8 mouse cellular contexts compared by ENCODE assay signal in the genomic region with DNA sequence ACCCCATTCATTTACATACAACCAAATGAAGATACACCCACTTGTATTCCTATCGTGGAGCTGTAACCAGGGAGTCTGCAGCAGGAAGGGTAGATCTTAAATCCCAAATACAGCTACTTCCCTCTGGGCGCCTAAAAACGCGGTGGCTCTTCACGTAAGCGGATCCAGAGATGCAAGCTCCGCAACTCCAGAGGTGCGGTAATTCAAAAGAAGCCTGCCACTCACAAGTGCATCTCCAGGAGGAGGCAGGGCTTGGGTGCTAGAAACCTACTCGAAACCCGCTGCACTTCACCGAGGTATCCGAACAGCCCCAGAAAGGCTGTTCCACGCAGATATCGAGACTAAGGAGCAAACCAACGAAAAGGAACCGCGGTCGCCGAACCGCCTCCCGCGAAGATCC. TPM values are rescaled to one million over a fixed set of nuclear protein-coding genes. Genes with fewer than 3 reads are reported as not detected.
DNase-seq lines count a peak whose midpoint lies in the region; ATAC-seq and TF ChIP-seq lines count a peak whose summit lies in the region.

No protein-coding gene starts in this region.

- ATAC-seq in embryonic facial prominence, embryonic 11.5 days (replicated peaks; ENCODE audit: insufficient number of reproducible peaks, low FRiP score, low TSS enrichment, low read depth) = peak; percentile 72
- ATAC-seq in intestine, embryonic 16.5 days = peak; percentile 58
- ATAC-seq in neural tube, embryonic 13.5 days (ENCODE audit: low read depth) = peak; percentile 80

- no peak; the same call in 1 of the 2 replicates for TF ChIP-seq CTCF in left cerebral cortex, adult 2 months (IDR thresholded peaks at IDR 0.05)

- peak overlapping the region; percentile 99 for H3K27ac ChIP-seq in left cerebral cortex, adult 2 months
- H3K27ac ChIP-seq in embryonic facial prominence, embryonic 11.5 days (replicated peaks; ENCODE audit: low read depth, low read length) = no peak overlapping the region
- peak overlapping the region; percentile 43 for H3K27ac ChIP-seq in intestine, embryonic 16.5 days (ENCODE audit: low read length)
- peak overlapping the region; percentile 47 for H3K27ac ChIP-seq in neural tube, embryonic 13.5 days (replicated peaks)

- intact Hi-C loops in left cerebral cortex, adult 2 months (cut with DNase I) = loop anchor here (1.0 to 2.0 kb wide), 2 partner anchors 32 to 43 kb away; no protein-coding TSS in a partner anchor

- H3K9me3 ChIP-seq in embryonic facial prominence, embryonic 11.5 days (replicated peaks; ENCODE audit: control insufficient read depth, low read length) = no peaks in the 10 kb centered on the region
- no peaks in the 10 kb centered on the region for H3K9me3 ChIP-seq in intestine, embryonic 16.5 days (ENCODE audit: control insufficient read depth, low read length)
- no peaks in the 10 kb centered on the region for H3K9me3 ChIP-seq in neural tube, embryonic 13.5 days

- H3K4me3 ChIP-seq in left cerebral cortex, adult 2 months = peak overlapping the region; percentile 64
- H3K4me3 ChIP-seq in embryonic facial prominence, embryonic 11.5 days (ENCODE audit: low read depth, low read length) = peak overlapping the region; percentile 68
- H3K4me3 ChIP-seq in intestine, embryonic 16.5 days (ENCODE audit: low read length) = peak overlapping the region; percentile 73
- H3K4me3 ChIP-seq in neural tube, embryonic 13.5 days = peak overlapping the region; percentile 65

- peak overlapping the region; percentile 51 for H3K9ac ChIP-seq in embryonic facial prominence, embryonic 11.5 days (replicated peaks; ENCODE audit: low read length)
- H3K9ac ChIP-seq in intestine, embryonic 16.5 days (ENCODE audit: low read depth, low read length) = peak overlapping the region; percentile 67
- peak overlapping the region; percentile 72 for H3K9ac ChIP-seq in neural tube, embryonic 13.5 days

- WGBS in embryonic facial prominence, embryonic 11.5 days = 0% methylated on average over 22 of the region's 22 CpGs
- WGBS in intestine, embryonic 16.5 days = 0% methylated on average over 22 of the region's 22 CpGs
- under 1% methylated on average over 22 of the region's 22 CpGs for WGBS in neural tube, embryonic 13.5 days

- DNase-seq in left cerebral cortex, adult 2 months (ENCODE audit: extremely low spot score in 1 of 2, low spot score in 2 of 2) = no peak
- no peak for DNase-seq in left cerebral cortex, adult 11 months (ENCODE audit: low spot score)
- no peak for DNase-seq in embryonic facial prominence, embryonic 11.5 days (ENCODE audit: low spot score)
- DNase-seq in frontal cortex, postnatal 25 days (ENCODE audit: low spot score in 2 of 2) = no peak
- no peak for DNase-seq in cerebellum, adult 9-11 months
- no peak for DNase-seq in kidney, postnatal 14 days

- no peaks in the 10 kb centered on the region for H3K36me3 ChIP-seq in embryonic facial prominence, embryonic 11.5 days (replicated peaks; ENCODE audit: control insufficient read depth, insufficient read depth, low read depth, low read length)
- no peaks in the 10 kb centered on the region for H3K36me3 ChIP-seq in intestine, embryonic 16.5 days (ENCODE audit: control insufficient read depth, insufficient read depth, low read length)
- no peaks in the 10 kb centered on the region for H3K36me3 ChIP-seq in neural tube, embryonic 13.5 days

- no peaks in the 10 kb centered on the region for H3K4me1 ChIP-seq in embryonic facial prominence, embryonic 11.5 days (ENCODE audit: control insufficient read depth, insufficient read depth, low read length)
- no peaks in the 10 kb centered on the region; the same call in 1 of the 2 replicates for H3K4me1 ChIP-seq in intestine, embryonic 16.5 days (ENCODE audit: control insufficient read depth, insufficient read depth, low read length)
- H3K4me1 ChIP-seq in neural tube, embryonic 13.5 days (replicated peaks) = peaks cover 7% of the 10 kb centered on the region

- H3K4me2 ChIP-seq in embryonic facial prominence, embryonic 11.5 days (ENCODE audit: low read depth, low read length) = peak overlapping the region; percentile 67
- H3K4me2 ChIP-seq in intestine, embryonic 16.5 days (ENCODE audit: low read depth, low read length) = peak overlapping the region; percentile 87
- H3K4me2 ChIP-seq in neural tube, embryonic 13.5 days = peak overlapping the region; percentile 77

- no peaks in the 10 kb centered on the region for H3K27me3 ChIP-seq in embryonic facial prominence, embryonic 11.5 days (ENCODE audit: control insufficient read depth, insufficient read depth, low read length)
- H3K27me3 ChIP-seq in intestine, embryonic 16.5 days (replicated peaks; ENCODE audit: control insufficient read depth, insufficient read depth, low read length) = no peaks in the 10 kb centered on the region
- no peaks in the 10 kb centered on the region for H3K27me3 ChIP-seq in neural tube, embryonic 13.5 days

RNA-seq across cellular contexts. Expression of a gene that starts 0.3 kb away (rescaled TPM):
- total RNA-seq in left cerebral cortex, adult 2 months (2021) = 10 to 100 TPM; 13.5 to 15.5 TPM
- 4.9 and 5.5 TPM in 2 replicates for polyA plus RNA-seq in embryonic facial prominence, embryonic 11.5 days (2014; fragmentation: Nextera tagmentation; extraction: Ambion mirVana)
- polyA plus RNA-seq in intestine, embryonic 16.5 days (2015; fragmentation: Nextera tagmentation; extraction: Ambion mirVana) = 2.6 and 3.1 TPM in 2 replicates
- 2.0 and 2.5 TPM in 2 replicates for polyA plus RNA-seq in neural tube, embryonic 13.5 days (2015; fragmentation: Nextera tagmentation; extraction: Ambion mirVana)

RNA-seq across cellular contexts. Expression of a gene that starts 36.0 kb away (rescaled TPM):
- 10 to 100 TPM; 66.8 to 68.7 TPM for total RNA-seq in left cerebral cortex, adult 2 months (2021)
- polyA plus RNA-seq in embryonic facial prominence, embryonic 11.5 days (2014; fragmentation: Nextera tagmentation; extraction: Ambion mirVana) = 101 and 108 TPM in 2 replicates
- 82.3 and 85.4 TPM in 2 replicates for polyA plus RNA-seq in intestine, embryonic 16.5 days (2015; fragmentation: Nextera tagmentation; extraction: Ambion mirVana)
- polyA plus RNA-seq in neural tube, embryonic 13.5 days (2015; fragmentation: Nextera tagmentation; extraction: Ambion mirVana) = 77.5 and 88.0 TPM in 2 replicates

RNA-seq across cellular contexts. Expression of a gene that starts 55.3 kb away (rescaled TPM):
- 10 to 100 TPM; 19.2 to 20.9 TPM for total RNA-seq in left cerebral cortex, adult 2 months (2021)
- 83.6 and 92.8 TPM in 2 replicates for polyA plus RNA-seq in embryonic facial prominence, embryonic 11.5 days (2014; fragmentation: Nextera tagmentation; extraction: Ambion mirVana)
- 28.9 and 31.2 TPM in 2 replicates for polyA plus RNA-seq in intestine, embryonic 16.5 days (2015; fragmentation: Nextera tagmentation; extraction: Ambion mirVana)
- 57.4 and 57.8 TPM in 2 replicates for polyA plus RNA-seq in neural tube, embryonic 13.5 days (2015; fragmentation: Nextera tagmentation; extraction: Ambion mirVana)

RNA-seq across cellular contexts. Expression of a gene that starts 55.5 kb away (rescaled TPM):
- under 1 TPM; 0.18 to 0.19 TPM for total RNA-seq in left cerebral cortex, adult 2 months (2021)
- 0.11 TPM in 2 replicates for polyA plus RNA-seq in embryonic facial prominence, embryonic 11.5 days (2014; fragmentation: Nextera tagmentation; extraction: Ambion mirVana)
- polyA plus RNA-seq in intestine, embryonic 16.5 days (2015; fragmentation: Nextera tagmentation; extraction: Ambion mirVana) = 0.09 and 0.15 TPM in 2 replicates
- polyA plus RNA-seq in neural tube, embryonic 13.5 days (2015; fragmentation: Nextera tagmentation; extraction: Ambion mirVana) = 0.30 and 0.39 TPM in 2 replicates
